Mouse (Mus musculus) gonadal fat pad, adult 2 months (tissue): ENCODE data around the gene Pcsk5. TPM values are rescaled to one million over a fixed set of nuclear protein-coding genes. Genes with fewer than 3 reads are reported as not detected.

ENCODE experiments used
- DNase-seq: peaks from one replicate; pipeline ENCODE4 v3.0.0-alpha.2; 2012; ENCODE audit warnings: low read depth
- polyA plus RNA-seq: library from polyadenylated mRNA; depleted of rRNA; stranded (reverse); fragments of >200 nt; gene quantifications from 2 replicates; pipeline ENCODE4 v1.2.3, GENCODE M21; 2012

Pcsk5 gene
- polyA plus RNA-seq, 1 experiment, result 19.9 TPM

- DNase-seq, result no peak
These were observed 439.5 kb downstream of the Pcsk5 start for GRCm38 (mm10) chr19:17397922-17398321.

- no peak for DNase-seq
These were observed 440.6 kb downstream of the Pcsk5 start for GRCm38 (mm10) chr19:17396802-17397201.

DNA sequence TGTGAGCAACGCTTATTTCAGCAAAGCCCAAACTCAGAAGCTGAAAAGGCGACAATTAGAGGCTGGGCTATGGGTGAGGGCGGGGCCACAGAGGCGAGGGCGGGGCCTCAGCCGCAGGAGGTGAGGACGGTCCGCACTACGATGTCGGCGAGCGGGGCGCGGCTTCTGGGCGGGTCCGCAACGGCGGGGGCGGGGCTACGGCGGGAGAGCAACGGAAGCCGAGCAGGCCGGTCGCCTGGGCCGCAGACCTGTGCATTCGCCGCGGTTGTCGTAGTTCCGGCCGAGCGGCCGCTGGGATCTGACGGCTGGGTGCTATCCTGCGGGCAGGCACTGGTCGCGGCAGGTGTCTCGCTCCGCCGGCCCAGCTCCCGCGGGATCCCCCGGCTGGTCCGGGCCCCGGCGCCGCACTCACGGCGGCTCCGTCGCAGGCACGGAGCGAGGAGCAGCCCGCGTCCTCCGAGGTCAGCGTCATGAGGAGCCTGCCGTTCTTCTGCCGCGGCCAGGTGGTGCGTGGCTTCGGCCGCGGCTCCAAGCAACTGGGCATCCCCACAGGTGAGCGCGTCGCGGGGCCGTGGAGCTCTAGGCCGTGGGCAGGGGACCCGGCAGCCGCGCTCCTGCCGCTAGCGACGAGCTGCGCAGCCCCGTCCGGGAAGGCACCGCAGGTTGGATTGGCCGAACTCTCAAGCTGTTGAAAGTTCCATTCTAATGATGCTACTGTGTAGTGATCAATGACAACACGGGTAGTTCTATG is 443.4 kb downstream of the Pcsk5 start, which contains the start of gene Rfk:
Gene Rfk, plus strand, starts transcription at position 203 of the 751 bp plus-strand sequence.
- peak; percentile 16 for DNase-seq

- no peak for DNase-seq
These were observed 444.6 kb downstream of the Pcsk5 start for GRCm38 (mm10) chr19:17392866-17393265.

DNA sequence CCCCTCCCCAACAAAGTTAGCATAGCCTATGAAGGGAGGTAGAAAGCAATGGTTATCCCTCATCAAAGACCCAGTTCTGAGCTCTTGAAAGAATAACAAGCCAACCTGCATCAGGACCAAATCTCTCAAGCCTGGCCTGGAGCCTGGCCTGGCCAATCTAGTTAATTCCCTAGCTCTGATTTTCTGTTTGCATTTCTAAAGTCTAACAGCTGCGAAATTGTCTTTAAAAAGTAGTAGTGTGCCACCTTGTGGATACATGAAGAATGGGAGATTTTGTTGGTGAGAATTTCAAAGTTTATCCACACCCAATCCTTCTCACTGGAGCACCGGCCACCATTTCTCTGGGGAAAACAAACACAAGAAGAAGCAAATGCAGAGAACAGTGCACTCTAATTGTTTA is 449.0 kb downstream of the Pcsk5 start:
- no peak for DNase-seq

- DNase-seq, result no peak
These were observed 451.0 kb downstream of the Pcsk5 start for GRCm38 (mm10) chr19:17386424-17386823.

- no peak for DNase-seq
These were observed 452.0 kb downstream of the Pcsk5 start for GRCm38 (mm10) chr19:17385426-17385825.

GRCm38 (mm10) chr19:17385022-17385421 is 452.4 kb downstream of the Pcsk5 start:
- no peak for DNase-seq

DNA sequence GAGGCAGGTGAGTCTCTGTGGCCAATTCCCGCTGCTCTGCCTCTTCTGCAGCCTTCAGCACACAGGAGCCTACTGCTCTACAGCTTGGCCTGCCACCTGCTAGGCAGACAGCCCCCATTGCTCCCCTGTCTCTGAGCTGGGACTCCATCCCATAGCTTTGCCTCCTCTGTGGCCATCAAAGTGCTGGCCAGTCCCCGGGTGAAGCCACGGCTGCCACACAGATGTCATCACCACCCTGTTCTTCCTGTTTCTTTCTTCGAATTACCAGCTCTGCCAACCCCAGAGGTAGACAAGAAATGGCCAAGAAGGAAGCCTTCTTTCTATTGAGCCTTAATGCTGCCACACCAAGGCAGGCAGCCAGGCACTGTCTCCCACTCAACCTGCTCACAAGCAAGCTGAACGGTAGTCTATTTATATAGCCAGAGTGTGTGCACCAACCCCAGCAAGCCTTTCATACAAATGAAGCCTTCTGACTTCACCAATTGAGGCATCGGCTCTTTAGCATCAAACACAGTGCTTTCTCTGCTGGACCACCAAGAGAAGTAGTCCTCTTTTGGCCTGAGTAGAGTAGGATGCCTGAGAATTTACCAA is 454.5 kb downstream of the Pcsk5 start:
- no peak for DNase-seq
